Mouse (Mus musculus) liver (tissue): ENCODE measurements at regions not wholly inside any gene's neighbourhood (a gene's known extent, or its start where the extent isn't known, plus 50 kb on each side); places are given as distances from the start of the nearest gene placed in this dataset.
A peak's percentile ranks its signal among the peaks of the same experiment; 100 is the strongest.

ENCODE experiments used
- DNase-seq: peaks from one replicate; pipeline ENCODE4 v3.0.0-alpha.2; 2020; ENCODE audit warnings: mixed read lengths

DNA sequence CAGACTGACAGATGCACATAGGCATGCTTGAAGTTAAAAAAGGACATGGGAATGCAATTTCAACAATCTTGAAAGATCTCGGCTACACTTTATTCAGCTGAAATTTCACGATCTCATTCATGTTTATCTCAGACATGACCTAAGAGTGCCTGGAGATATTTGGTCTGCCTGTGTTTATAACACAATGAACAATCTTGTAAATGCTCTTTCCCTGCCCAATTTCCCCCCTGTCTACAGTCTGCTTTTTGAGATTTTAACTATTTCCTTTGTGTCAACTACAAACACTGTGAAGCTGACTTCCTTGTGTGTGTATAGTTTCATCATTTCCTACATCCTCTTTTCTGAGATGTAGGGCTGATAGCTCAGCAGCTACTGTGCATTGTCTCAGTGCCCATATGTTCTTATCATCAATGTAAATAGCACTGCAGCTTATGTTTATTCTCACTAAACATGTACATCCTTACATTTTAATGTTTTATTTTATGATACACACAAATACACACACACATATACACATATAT lies 319.4 kb upstream of the A1bg start:
- no peak for DNase-seq

DNA sequence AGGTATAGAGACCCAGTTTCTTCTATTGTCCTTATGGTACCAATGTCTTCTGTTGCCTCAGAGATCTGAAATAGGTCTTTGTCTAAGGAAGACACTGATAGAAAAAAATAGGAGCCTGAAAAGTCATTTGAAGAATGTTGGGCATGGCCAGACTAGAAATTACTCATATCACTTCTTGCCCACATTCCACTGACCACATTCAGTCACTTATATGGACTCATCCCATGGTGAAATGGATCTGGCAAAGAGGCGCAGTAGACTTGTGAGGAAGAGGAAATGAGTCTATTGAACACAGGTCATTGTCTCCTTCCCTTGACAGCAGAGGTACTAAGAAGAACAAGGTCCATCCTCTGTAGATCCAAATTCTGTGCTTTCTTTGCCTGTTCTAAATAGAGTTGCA lies 318.9 kb upstream of the A1bg start:
- no peak for DNase-seq

DNA sequence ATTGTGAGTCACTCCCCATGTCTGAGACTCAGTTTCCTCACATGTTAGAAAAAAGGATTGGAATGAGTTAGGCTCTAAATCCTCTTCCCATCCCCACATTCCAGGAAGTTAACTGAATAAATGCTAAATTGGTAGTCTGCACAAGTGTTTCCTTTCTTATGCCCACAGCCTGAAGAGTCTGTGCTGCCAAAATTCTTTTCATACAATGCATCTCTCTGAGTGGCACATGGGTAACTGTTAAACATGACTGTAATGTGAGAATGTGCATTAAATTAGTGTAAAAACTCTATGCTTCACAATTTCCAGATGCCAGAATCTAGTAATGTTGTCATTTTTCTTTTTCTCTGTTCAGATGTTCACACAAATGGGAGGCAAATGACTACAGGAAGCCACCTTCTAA lies 317.5 kb upstream of the A1bg start:
- no peak for DNase-seq

DNA sequence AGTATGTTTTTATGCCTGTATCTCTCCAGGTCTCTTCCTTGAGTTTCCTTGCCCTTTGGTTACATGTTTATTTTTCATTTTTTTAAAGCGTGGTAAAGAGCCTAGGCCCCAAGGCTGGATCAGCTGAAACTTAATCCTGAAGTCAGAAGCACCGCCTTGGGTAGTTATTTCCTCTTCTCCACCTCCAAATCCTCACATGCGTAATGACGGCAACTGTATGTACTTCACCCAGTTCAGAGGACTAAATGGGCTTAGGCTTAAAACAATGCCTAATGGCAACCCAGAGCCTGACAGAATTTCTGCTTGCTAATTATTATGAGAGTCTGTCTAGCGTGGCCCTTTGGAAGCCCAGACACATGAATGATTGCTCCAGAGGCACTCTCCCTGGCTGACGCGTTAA lies 316.6 kb upstream of the A1bg start:
- no peak for DNase-seq

DNA sequence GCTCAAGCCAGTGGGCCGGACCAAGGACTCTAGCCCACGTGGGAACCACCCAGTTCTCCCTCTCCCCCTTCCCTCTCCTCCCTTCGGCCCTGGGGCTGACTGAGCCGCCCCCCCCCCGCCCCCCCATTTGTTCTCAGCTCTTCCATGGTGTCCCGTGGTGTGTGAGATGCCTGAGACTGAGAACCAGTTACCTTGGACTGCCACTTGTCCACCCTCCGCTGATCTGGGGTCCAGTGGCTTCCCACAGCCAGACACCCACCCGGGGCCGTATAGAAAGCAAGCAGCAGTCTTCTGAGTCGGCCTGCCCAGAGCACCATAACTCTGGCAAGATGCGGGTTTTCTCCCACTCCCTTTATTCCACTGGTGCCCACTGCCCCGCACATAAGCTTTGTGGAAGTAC lies 316.2 kb upstream of the A1bg start:
- DNase-seq: no peak

DNA sequence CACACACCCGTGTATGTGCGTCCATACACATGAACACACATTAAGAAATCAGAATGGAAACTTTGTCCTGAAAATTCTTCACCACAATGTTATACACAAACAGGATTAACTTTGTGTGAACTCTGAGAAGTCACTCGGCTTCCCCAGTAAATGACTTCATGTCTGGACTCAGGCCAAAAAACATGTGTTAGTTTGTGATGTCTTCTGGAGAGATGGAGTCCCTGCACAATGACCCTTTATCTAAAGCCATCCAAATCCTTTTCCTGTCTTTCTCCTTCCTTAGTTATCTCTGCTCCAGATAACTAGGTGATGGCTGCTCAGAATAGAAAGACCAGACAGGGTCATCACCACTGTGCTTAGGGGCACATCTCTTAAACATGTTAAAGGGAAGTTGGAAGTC lies 306.8 kb upstream of the A1bg start:
- no peak for DNase-seq

DNA sequence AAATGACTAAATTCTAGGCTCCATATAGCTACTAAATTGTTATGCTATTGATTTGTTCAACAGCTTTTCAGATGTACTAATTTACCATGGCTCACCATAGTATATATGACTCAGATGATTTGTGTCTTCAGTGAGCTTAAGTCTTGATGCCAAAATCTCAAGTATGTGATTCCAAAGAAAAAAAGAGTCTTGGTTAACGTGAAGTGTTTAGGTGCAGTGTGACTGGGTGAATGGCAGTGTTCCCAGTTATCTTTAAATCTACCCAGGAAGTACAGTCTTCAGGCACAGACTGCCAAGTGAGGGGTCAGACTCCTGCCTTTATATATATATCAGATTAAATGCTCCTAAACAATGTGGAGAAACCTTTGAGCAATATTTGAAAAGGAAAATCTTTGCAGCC lies 300.1 kb upstream of the A1bg start:
- no peak for DNase-seq

DNA sequence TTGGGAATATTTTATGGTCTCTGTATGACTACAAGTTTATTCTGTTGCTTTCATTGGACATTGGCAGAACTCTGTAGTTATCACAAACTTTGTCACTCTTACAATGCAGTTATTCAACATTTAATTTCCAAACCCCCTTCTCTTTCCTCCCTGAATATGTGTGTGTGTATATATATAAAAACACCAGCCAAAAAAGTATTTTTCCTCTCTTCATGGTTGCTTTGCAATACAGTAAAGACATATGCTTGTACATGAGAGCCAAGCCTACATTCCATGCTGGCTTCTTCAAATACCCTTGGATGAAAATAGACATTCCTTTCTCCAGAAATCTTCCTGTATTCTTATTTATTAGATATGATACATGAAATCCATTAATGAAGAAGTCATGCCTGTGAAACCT lies 287.3 kb upstream of the A1bg start:
- no peak for DNase-seq

DNA sequence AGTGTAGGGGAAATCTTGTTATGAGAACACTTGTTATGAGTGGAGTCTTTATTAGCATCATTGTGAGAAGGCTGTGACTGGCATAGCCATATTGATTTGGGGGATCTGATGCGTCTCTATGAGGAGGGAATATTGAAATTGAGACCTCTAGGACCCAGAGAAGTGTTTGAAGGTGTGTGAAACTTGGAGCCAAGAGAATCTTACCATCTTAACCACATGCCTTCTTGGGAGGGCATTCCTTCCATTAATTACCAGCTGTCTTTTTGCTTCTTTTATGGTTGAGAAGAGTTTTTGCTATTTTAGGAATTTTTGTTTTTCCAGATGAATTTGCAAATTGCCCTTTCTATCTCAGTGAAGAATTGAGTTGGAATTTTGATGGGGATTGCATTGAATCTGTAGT lies 267.2 kb upstream of the A1bg start:
- no peak for DNase-seq

DNA sequence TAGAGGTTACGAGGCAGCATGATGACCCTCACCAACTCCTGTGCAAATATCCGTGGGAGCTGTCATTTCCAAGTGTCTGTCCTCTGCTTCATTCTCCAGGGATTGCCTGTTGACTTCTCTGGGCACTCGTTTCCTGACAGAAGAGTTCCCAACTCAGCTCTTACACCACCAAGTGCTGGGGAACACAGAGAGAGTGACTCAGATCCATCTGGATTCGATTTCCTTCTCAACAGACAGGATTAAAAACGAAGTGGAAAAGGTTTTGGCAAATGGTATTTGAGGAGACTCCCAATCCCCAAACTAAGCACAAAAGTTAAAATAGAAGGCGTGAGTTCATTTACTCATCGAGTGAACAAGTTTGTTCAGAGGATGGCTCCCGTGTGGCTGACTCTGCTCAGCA lies 266.7 kb upstream of the A1bg start:
- no peak for DNase-seq

DNA sequence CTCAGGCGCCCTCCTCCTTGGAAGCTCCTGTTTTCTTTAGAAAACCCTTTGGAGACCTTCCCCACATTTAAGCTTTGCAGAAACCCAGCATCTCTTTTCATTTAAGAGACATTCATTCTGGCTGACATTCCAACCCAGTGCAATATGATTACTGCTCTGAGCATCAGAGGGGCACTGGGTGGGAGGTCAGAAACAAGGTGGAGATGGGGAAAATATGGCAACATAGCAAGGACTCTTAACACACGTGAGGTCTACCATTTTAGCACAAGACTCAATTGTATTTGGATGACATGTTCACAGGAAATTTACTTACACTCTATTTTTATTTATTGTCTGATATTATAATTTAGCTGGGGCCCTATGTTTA lies 261.8 kb upstream of the A1bg start:
- no peak for DNase-seq

DNA sequence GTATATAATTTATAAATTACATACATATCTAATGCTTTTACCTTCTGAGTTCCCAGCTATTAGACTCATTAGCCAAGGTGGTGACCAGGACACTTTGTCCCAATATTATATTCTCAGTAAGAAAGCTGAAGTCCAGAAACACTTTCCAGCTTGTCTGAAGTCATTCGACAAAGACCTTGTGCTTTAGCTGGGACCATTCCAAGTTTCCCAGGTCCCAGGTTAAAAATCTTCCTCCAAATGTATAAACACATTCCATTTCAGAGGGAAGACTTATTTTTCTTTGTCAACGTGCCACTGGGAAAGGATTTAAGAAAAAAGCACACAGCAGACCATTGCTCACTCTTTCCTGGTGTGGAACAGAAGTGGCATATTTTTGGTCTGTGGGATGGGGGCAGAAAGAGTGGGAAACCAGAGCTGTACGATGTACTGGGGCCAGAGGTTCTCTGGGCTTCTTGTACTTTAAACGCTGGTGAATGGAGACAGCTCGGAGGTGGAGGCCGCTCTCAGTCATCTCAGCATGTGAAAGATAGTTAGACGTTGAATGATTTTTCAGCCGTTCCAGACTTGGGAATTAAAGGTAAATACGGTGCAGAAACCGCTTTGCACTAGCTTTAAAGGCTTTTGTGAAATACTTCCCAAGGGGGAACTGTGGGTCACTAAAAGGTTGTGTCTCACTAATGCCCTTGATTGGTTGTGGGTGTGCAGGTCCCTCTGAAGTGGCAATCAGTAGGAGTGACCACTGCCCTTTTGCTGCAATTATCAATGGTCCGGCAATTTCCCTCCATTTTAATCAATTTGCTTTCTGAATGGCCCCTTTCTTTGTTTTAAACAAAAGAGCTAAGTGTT lies 261.2 kb upstream of the A1bg start:
- DNase-seq: no peak

DNA sequence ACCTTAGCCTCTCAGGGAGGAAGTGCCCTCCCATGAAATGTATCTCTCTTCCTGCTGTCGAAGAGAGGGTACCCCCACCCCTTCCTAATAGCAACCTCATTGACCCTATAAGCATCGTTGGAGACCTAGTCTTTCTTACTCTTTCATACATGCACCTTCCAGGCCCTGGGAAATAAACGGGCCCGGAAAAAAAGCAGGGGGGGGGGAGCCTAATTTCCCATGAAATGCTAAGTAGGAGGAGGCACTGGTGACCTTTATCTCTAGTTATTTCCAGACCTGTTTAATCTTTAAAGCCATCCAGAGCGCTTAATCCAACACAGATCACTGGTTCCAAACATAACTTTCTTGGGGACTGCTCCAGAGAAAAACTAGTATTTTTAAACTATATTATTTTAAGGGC lies 260.5 kb upstream of the A1bg start:
- no peak for DNase-seq

DNA sequence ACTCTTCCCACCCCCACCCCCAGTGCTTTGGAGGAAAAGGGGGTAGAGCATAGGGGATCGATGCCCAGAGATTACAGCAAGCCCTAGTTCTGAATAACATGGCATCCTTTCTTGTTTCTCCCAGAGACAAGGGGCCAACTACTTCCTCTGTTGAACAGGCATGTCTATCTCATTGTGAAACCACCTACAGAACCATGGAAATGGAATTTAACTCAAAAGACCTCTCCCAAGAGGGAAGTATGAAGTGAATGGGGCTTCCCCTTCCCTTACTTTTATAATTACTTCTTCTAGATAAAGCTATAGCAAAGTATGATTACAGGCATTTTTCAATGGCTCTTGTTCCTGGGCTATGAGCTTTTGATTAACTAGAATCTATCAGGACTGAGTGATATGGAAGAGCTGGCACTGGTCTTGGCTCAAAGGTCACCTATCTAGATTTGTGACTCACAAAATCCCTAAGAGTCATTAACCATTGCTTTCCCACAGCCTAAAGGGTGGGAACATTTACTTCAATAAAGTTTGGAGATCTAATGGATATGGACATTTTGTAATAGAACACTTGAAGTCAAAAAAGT lies 246.1 kb upstream of the A1bg start:
- DNase-seq: no peak

DNA sequence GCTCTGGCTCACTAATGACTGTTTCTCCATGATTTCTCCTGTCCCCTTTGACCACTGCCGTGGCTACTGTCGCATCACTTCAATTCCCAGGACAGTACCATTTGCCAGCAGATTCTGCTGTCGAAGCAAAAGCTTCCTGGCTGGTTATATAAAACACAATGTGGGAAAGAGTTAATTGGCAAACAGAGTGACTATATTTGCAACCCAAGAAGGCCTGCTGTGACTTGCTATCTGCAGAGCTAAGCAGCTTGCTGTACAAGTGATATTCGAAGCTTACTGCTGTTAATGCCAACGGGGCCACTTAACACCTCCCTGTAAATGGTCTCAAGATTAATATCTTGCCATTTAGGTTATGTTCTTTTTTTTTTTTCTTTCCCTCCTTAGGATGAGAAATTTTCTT lies 242.2 kb upstream of the A1bg start:
- DNase-seq: no peak

DNA sequence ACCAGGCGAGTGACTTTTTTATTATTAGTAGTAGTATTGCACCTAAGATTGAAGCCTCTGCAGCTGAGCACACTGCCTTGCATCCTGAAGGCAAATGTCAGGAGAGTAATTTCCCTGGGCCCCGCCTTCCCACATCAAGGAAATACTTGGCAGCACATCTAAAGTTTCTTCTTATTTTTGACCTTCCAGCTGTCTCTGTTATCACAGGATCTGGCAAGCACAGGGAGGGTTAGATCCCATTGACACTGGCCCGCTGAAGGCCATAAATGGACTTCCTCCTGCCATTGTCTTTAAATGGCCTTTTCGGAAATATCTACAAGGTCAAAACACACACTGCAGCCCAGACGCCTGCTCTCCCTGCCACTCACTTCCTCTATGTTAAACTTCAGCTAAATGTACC lies 238.6 kb upstream of the A1bg start:
- DNase-seq: peak; percentile 4

DNA sequence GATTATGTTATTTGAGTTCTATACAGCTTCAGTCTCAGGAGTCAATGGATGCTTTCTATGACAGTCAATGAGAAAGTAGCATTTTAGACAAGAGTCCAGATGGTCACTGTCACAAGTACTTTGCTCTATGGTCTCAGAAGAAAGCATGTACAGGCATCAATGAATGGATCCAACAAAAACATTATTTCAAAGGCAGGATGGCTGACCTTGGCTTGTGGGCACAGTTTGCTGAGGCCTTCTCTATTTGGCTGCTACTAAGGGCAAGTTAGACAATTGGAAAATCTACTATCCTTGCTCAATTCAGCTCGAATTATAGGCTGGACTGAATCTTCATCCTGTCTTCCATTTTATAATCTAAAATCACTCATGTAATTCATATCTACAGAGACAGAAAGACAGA lies 237.9 kb upstream of the A1bg start:
- DNase-seq: no peak

DNA sequence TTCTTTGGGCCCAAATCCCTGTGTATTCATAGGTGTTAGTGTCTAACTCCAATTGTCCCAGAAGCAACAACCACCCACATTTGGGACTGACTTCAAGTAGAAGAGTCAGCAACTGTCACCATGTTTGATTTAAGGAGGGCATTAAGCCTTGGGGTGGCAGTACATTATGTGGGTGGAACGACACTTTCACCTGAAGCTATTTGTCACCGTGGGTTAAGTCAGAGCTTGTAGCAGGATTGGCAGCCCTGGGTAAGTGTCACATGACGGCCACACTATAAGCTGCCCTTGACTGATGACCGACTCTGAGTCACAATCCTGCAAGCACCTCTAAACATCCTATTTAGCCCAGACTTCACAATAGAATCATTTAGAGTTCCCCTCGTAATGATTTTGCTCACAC lies 236.7 kb upstream of the A1bg start:
- no peak for DNase-seq

DNA sequence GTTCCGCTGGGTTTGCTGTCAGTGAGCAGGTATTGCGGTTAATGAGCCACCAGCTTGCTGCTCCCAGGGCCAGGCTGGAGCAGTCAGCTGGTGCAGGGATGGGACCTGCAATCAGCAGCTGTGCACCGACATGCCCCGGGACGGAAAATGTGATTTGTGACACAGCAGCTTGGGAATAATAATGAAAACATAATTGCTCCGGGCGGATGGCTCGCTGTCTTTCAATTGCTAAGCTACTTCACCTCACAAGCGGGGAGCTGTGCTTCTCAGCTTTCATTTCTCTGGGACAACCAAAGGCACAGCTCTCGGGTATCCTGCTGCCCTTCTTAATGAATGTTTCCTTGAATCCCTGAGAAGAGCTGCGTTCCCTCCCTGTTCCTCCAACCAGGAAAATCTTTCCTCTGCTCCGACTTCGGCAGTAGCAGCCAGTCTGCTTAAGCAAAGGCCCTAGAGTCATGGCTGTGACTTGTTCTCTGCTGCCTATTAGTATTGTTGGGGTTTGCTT lies 235.3 kb upstream of the A1bg start:
- peak; percentile 12 for DNase-seq

DNA sequence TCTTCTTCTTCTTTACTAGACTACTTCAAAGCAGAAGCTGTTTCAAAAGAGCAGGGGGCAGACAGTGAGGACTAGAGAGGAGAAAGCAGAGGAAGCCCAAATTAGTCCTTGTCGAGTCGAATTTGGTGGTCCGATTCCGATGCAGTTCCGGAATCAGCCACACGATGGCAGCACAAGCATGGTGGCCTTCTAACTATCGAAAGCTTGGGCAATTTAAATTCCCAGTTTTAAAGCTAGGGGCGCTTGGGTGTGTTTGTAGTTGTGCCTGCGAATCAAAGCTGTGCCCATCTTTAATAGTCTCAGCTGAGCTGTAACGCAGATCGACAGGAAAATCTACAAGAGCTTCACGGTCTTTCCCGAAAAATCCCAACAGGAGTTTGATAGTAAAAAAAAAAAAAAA lies 234.7 kb upstream of the A1bg start:
- DNase-seq: peak; percentile 75

DNA sequence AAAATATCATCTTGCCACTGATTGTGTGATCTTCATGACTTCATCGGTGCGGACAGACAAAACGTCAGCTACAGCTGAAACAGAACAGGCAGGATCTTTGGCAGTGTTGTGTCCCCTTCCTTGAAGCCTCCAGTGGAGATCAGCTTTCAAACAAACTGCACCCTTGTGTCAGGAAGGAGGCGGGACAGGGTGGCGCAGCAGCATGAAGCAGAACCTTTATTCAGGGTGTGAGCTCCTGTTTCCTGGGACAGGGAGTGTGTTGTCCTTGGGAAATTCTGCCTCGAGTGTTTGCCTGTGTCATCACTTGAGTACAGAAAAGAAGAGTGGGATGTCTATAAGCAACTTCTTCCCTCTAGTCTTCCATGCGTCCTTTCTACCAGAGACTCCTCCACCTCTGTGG lies 232.7 kb upstream of the A1bg start:
- no peak for DNase-seq

DNA sequence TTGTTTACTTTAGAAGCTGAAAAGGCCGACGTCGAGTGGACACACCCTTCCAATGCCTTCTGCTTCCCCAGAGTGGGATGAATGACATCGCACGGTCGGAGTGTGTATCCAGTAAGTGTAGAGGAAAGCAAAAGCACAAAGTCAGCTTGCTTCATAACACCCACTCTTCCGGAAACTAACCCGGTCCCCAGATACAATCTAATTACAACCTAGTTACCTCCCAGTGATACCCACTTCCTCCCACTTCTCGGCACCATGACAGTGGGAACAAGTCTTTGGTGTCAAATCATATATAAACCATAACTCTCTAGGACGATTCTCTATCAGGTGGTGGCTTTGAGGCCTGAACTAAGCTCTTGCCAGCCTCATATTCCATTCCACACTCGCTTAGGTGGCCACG lies 231.4 kb upstream of the A1bg start:
- no peak for DNase-seq

DNA sequence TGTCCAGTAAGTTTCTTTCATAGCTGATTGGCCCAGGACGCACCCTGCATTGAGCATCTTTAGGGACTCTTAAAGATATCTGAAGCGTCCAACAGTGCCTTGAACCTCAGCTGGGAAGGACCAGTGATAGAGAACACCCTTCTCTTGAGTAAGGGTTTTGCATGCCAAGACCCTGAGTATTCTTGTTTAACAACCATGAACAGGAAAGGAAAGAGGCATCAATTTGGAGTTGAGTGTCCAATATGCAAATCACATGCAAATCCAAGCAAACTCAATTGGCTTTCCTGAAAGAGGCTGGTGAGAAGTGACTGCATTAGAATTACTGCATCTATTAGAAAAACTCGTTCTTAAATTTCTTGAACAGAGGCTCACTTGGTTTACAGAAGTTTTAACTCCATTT lies 220.0 kb upstream of the A1bg start:
- no peak for DNase-seq

DNA sequence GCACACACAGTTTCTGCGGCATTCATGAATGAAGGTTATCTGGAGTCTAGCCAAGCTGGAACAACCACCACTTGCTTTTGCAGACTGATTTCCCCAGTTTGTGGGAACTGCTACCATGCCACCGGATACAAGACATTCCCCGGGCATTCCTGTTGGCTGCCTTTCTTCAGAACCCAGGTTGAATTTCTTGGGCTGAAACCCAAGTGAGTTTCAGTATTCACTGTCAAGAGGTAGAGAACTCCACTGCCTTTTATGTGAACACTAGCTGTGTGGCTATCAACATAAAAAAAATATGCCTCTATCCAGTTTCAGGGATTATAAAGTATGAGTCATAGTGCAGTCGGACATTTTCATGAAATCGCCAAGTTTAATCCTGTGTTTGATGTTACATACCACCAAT lies 216.3 kb upstream of the A1bg start:
- DNase-seq: no peak

DNA sequence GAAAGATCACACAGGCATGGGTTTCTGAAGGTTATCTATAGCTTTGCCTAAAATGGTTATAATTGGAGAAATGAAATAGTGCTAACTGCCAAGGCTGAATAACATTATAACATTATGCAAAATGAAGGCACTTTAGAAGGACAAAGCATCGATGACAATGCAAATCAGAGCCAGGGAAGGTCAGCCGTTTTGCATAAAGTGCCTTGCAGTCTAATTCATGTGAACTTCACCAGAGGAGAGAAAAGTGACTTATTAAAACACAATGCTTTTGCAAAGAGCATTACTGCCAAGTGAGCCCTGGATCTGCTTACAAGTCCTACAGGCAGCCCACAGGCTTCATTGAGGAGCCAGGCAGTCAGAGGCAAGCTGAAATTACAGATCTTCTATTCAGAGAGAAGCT lies 214.0 kb upstream of the A1bg start:
- no peak for DNase-seq
